Mouse (Mus musculus) urinary bladder, postnatal 10 days (tissue): ENCODE data around the gene Reln.

Experiments
- DNase-seq: peaks from one replicate; pipeline ENCODE4 v3.0.0; 2022; ENCODE audit warnings: low spot score

The Reln gene

GRCm38 (mm10) chr5:22003858-22004257 is 340.6 kb downstream of the Reln start:
- DNase-seq: no peak

GRCm38 (mm10) chr5:21987711-21988110 is 356.8 kb downstream of the Reln start:
- no peak for DNase-seq

- DNase-seq: no peak
These were observed 358.2 kb downstream of the Reln start for GRCm38 (mm10) chr5:21986311-21986710.

GRCm38 (mm10) chr5:21983021-21983667 is 361.4 kb downstream of the Reln start:
- no peak for DNase-seq

- no peak for DNase-seq
These were observed 363.3 kb downstream of the Reln start for GRCm38 (mm10) chr5:21981216-21981615.

- DNase-seq: no peak
These were observed 364.0 kb downstream of the Reln start for GRCm38 (mm10) chr5:21980544-21980943.

- DNase-seq: no peak
These were observed 371.1 kb downstream of the Reln start for GRCm38 (mm10) chr5:21973266-21974010.

GRCm38 (mm10) chr5:21961796-21962195 is 382.7 kb downstream of the Reln start:
- no peak for DNase-seq

- no peak for DNase-seq
These were observed 384.4 kb downstream of the Reln start for GRCm38 (mm10) chr5:21960151-21960550.

- no peak for DNase-seq
These were observed 386.9 kb downstream of the Reln start for GRCm38 (mm10) chr5:21957586-21957985.

GRCm38 (mm10) chr5:21957061-21957460 is 387.4 kb downstream of the Reln start:
- no peak for DNase-seq

GRCm38 (mm10) chr5:21949507-21949897 is 395.0 kb downstream of the Reln start:
- no peak for DNase-seq

- DNase-seq: no peak
These were observed 395.6 kb downstream of the Reln start for GRCm38 (mm10) chr5:21948736-21949506.

- DNase-seq: no peak
These were observed 396.7 kb downstream of the Reln start for GRCm38 (mm10) chr5:21947610-21948381.

- no peak for DNase-seq
These were observed 399.9 kb downstream of the Reln start for GRCm38 (mm10) chr5:21944579-21944978.

GRCm38 (mm10) chr5:21939405-21939804 is 405.1 kb downstream of the Reln start:
- DNase-seq: no peak

GRCm38 (mm10) chr5:21938138-21938537 is 406.4 kb downstream of the Reln start:
- DNase-seq: no peak

- DNase-seq: no peak
These were observed 407.9 kb downstream of the Reln start for GRCm38 (mm10) chr5:21936627-21937026.

- DNase-seq: no peak
These were observed 408.4 kb downstream of the Reln start for GRCm38 (mm10) chr5:21936096-21936495.

- DNase-seq: no peak
These were observed 409.6 kb downstream of the Reln start for GRCm38 (mm10) chr5:21934811-21935396.

- DNase-seq: no peak
These were observed 410.3 kb downstream of the Reln start for GRCm38 (mm10) chr5:21934173-21934698.
